ENCODE assay signal across 12 mouse cellular contexts in genomic region chr17:71125519-71125918, GRCm38 (mm10). TPM values are rescaled to one million over a fixed set of nuclear protein-coding genes. Genes with fewer than 3 reads are reported as not detected.
DNase-seq lines count a peak whose midpoint lies in the region; ATAC-seq and TF ChIP-seq lines count a peak whose summit lies in the region.
"Had no signal": no experiment of that assay in that cellular context is flagged by ENCODE, and none has a peak within 500 bp of the region (broad histone marks: within the 10 kb centered on the region; RNA-seq: fewer than 3 reads in every experiment).

No protein-coding gene starts in this region.

- TF ChIP-seq CTCF in heart, adult 2 months (IDR thresholded peaks at IDR 0.05), result no peak
- no peak for TF ChIP-seq CTCF in midbrain, postnatal 0 days (IDR thresholded peaks at IDR 0.05)
- TF ChIP-seq CTCF in left cerebral cortex, adult 2 months (IDR thresholded peaks at IDR 0.05), result no peak

- TF ChIP-seq POLR2A in heart, adult 2 months (IDR thresholded peaks at IDR 0.05; ENCODE audit: insufficient read depth, low read depth, low read length), result no peak

- H3K79me2 ChIP-seq in heart, adult 2 months (replicated peaks; ENCODE audit: control insufficient read depth, insufficient read depth, low read length), result no peaks in the 10 kb centered on the region

- peak; percentile 33 to 55 for DNase-seq in heart, adult 2 months
- no peak for DNase-seq in heart, postnatal 4 days
- DNase-seq in midbrain, embryonic 10.5 days (ENCODE audit: low spot score), result peak; percentile 9
- no peak for DNase-seq in midbrain, postnatal 0 days (ENCODE audit: low spot score)
- peak; percentile 50 to 55 for DNase-seq in left cerebral cortex, adult 2 months (ENCODE audit: extremely low spot score in 1 of 2, low spot score in 2 of 2)
- peak; percentile 39 for DNase-seq in right cerebral cortex, postnatal 14 days
- no peak for DNase-seq in layer of hippocampus, postnatal 25 days (ENCODE audit: extremely low spot score in 1 of 2, low spot score in 1 of 2)
- DNase-seq in ovary, postnatal 10 days (ENCODE audit: low spot score), result no peak
- DNase-seq: lung, postnatal 10 days; thymus, adult 18-20 months had no signal

- TF ChIP-seq EP300 in heart, adult 2 months (IDR thresholded peaks at IDR 0.05; ENCODE audit: insufficient read depth, low read depth, low read length), result no peak

- no peak overlapping the region for H3K27ac ChIP-seq in heart, adult 2 months
- no peak overlapping the region for H3K27ac ChIP-seq in midbrain, embryonic 10.5 days (replicated peaks)
- H3K27ac ChIP-seq in midbrain, postnatal 0 days (ENCODE audit: low read depth, low read length), result no peak overlapping the region
- H3K27ac ChIP-seq in left cerebral cortex, adult 2 months, result peak overlapping the region; percentile 36; the same call in 1 of the 2 replicates
- H3K27ac ChIP-seq: embryonic facial prominence, embryonic 12.5 days; neural tube, embryonic 13.5 days had no signal

- H3K36me3 ChIP-seq in heart, adult 2 months (ENCODE audit: control insufficient read depth, insufficient read depth, low read length), result peaks cover 2% of the 10 kb centered on the region
- no peaks in the 10 kb centered on the region for H3K36me3 ChIP-seq in midbrain, embryonic 10.5 days
- no peaks in the 10 kb centered on the region for H3K36me3 ChIP-seq in midbrain, postnatal 0 days (ENCODE audit: insufficient read depth, low read length)
- H3K36me3 ChIP-seq: embryonic facial prominence, embryonic 12.5 days; neural tube, embryonic 13.5 days had no signal

- H3K4me2 ChIP-seq in midbrain, postnatal 0 days (ENCODE audit: low read depth, low read length, poor library complexity, severe bottlenecking), result no peak overlapping the region
- H3K4me2 ChIP-seq: embryonic facial prominence, embryonic 12.5 days; neural tube, embryonic 13.5 days had no signal

- 79% methylated on average over 12 of the region's 12 CpGs for WGBS in heart, adult 2 months
- WGBS in midbrain, embryonic 10.5 days, result 86% methylated on average over 12 of the region's 12 CpGs
- 64% methylated on average over 12 of the region's 12 CpGs for WGBS in midbrain, postnatal 0 days

- H3K27me3 ChIP-seq in heart, adult 2 months (ENCODE audit: control insufficient read depth, insufficient read depth, low read length), result no peaks in the 10 kb centered on the region
- no peaks in the 10 kb centered on the region for H3K27me3 ChIP-seq in midbrain, embryonic 10.5 days (ENCODE audit: low read depth, poor library complexity, severe bottlenecking)
- no peaks in the 10 kb centered on the region for H3K27me3 ChIP-seq in midbrain, postnatal 0 days (ENCODE audit: insufficient read depth, low read length)
- H3K27me3 ChIP-seq: embryonic facial prominence, embryonic 12.5 days; neural tube, embryonic 13.5 days had no signal

- intact Hi-C loops in heart, adult 2 months (cut with DNase I), result no loop called here
- intact Hi-C loops in left cerebral cortex, adult 2 months (cut with DNase I), result loop anchor here (2.0 kb wide), 1 partner anchor 57 kb away; the partner anchor contains the start of gene Lpin2

- no peak overlapping the region for H3K4me3 ChIP-seq in heart, adult 2 months
- H3K4me3 ChIP-seq in midbrain, embryonic 10.5 days, result no peak overlapping the region
- H3K4me3 ChIP-seq in midbrain, postnatal 0 days (ENCODE audit: low read depth, low read length), result no peak overlapping the region
- no peak overlapping the region for H3K4me3 ChIP-seq in left cerebral cortex, adult 2 months
- H3K4me3 ChIP-seq: embryonic facial prominence, embryonic 12.5 days; neural tube, embryonic 13.5 days had no signal

- no peak overlapping the region for H3K9ac ChIP-seq in heart, adult 2 months (ENCODE audit: low read depth, low read length)
- no peak overlapping the region for H3K9ac ChIP-seq in midbrain, postnatal 0 days (replicated peaks; ENCODE audit: low read length, poor library complexity, severe bottlenecking)
- H3K9ac ChIP-seq: embryonic facial prominence, embryonic 12.5 days; neural tube, embryonic 13.5 days had no signal

- ATAC-seq in midbrain, postnatal 0 days (ENCODE audit: low FRiP score), result no peak

- H3K9me3 ChIP-seq in midbrain, embryonic 10.5 days (replicated peaks), result no peaks in the 10 kb centered on the region
- H3K9me3 ChIP-seq in midbrain, postnatal 0 days (ENCODE audit: low read length), result no peaks in the 10 kb centered on the region
- H3K9me3 ChIP-seq: embryonic facial prominence, embryonic 12.5 days; neural tube, embryonic 13.5 days had no signal

- H3K4me1 ChIP-seq in heart, adult 2 months (ENCODE audit: control insufficient read depth, insufficient read depth, low read length), result no peaks in the 10 kb centered on the region; the same call in 1 of the 2 replicates
- H3K4me1 ChIP-seq in midbrain, embryonic 10.5 days, result no peaks in the 10 kb centered on the region
- no peaks in the 10 kb centered on the region for H3K4me1 ChIP-seq in midbrain, postnatal 0 days (ENCODE audit: insufficient read depth, low read length)

RNA-seq across cellular contexts. Expression of gene Lpin2, which starts 56.8 kb away (rescaled TPM):
- total RNA-seq in heart, adult 2 months (2021), result 10 to 100 TPM in 1 of 2 experiments, 1 to 10 TPM in 1; 6.0 to 13.1 TPM
- 3.4 and 4.7 TPM in 2 replicates for polyA plus RNA-seq in heart, adult 2 months (2012; rRNA removed)
- total RNA-seq in heart, postnatal 4 days (2021), result 10 to 100 TPM; 16.3 to 19.5 TPM
- 34.5 and 37.3 TPM in 2 replicates for polyA plus RNA-seq in midbrain, embryonic 10.5 days (2016; fragmentation: Nextera tagmentation; extraction: Ambion mirVana)
- 53.4 and 61.7 TPM in 2 replicates for total RNA-seq in midbrain, postnatal 0 days (2014; rRNA removed)
- polyA plus RNA-seq in midbrain, postnatal 0 days (2015; fragmentation: Nextera tagmentation; extraction: Ambion mirVana), result 33.0 and 39.1 TPM in 2 replicates
- total RNA-seq in left cerebral cortex, adult 2 months (2021), result 10 to 100 TPM; 85.2 to 86.5 TPM
- total RNA-seq in layer of hippocampus, postnatal 25 days (2021), result 10 to 100 TPM; 91.1 to 96.8 TPM

Comparison
In these comparisons a context has a peak if more than half of its experiments do, and no peak if none do; other contexts are left out.
1. DNase-seq: peak in heart, adult 2 months (2 of 2), midbrain, embryonic 10.5 days (single experiment), left cerebral cortex, adult 2 months (2 of 2) and right cerebral cortex, postnatal 14 days (single experiment); none in heart, postnatal 4 days (single experiment), midbrain, postnatal 0 days (single experiment), layer of hippocampus, postnatal 25 days (0 of 2) and ovary, postnatal 10 days (single experiment).